In genomic region chr2:14130641-14131339, GRCm38 (mm10) we compare ENCODE assay signal across 13 mouse cellular contexts. TPM values are rescaled to one million over a fixed set of nuclear protein-coding genes. Genes with fewer than 3 reads are reported as not detected.
DNase-seq lines count a peak whose midpoint lies in the region; ATAC-seq lines count a peak whose summit lies in the region.
"Had no signal": no experiment of that assay in that cellular context is flagged by ENCODE, and none has a peak within 500 bp of the region (broad histone marks: within the 10 kb centered on the region; RNA-seq: fewer than 3 reads in every experiment).

No protein-coding gene starts in this region.

- H3K9ac ChIP-seq in forebrain, embryonic 15.5 days (replicated peaks): no peak overlapping the region
- H3K9ac ChIP-seq in hindbrain, embryonic 11.5 days (ENCODE audit: low read depth, low read length): no peak overlapping the region
- H3K9ac ChIP-seq: neural tube, embryonic 13.5 days had no signal

- ATAC-seq in hematopoietic stem cell, adult 5-6 weeks (replicated peaks in 1 of 2; ENCODE audit: insufficient read depth in 1 of 2, low FRiP score in 2 of 2, low TSS enrichment in 1 of 2, low read depth in 1 of 2, poor library complexity in 2 of 2, severe bottlenecking in 2 of 2): peak; percentile 80 to 86
- no peak for ATAC-seq in forebrain, embryonic 15.5 days (replicated peaks)
- no peak for ATAC-seq in hindbrain, embryonic 11.5 days (ENCODE audit: low FRiP score)

- no peak overlapping the region for H3K27ac ChIP-seq in forebrain, embryonic 15.5 days (replicated peaks)
- H3K27ac ChIP-seq in hindbrain, embryonic 11.5 days (ENCODE audit: low read depth, low read length): no peak overlapping the region
- H3K27ac ChIP-seq: neural tube, embryonic 13.5 days had no signal

- DNase-seq in spleen, postnatal 36 days (ENCODE audit: low spot score in 2 of 2): peak; percentile 9 to 10
- DNase-seq in spleen, postnatal 4 days (ENCODE audit: low spot score in 2 of 2): no peak
- no peak for DNase-seq in cerebellum, postnatal 4 days (ENCODE audit: low spot score in 2 of 2)
- no peak for DNase-seq in embryo, embryonic 9.5 days (ENCODE audit: extremely low spot score)
- DNase-seq in hindbrain, embryonic 11.5 days (ENCODE audit: low spot score): no peak
- DNase-seq: adrenal gland, postnatal 36 days; cerebellum, adult 9-11 months; gastrocnemius, postnatal 10 days; right cerebral cortex, postnatal 25 days had no signal

- 90% methylated on average over 12 of the region's 12 CpGs for WGBS in forebrain, embryonic 15.5 days
- WGBS in hindbrain, embryonic 11.5 days: 93% methylated on average over 12 of the region's 12 CpGs

- peaks cover 15% of the 10 kb centered on the region for H3K4me1 ChIP-seq in megakaryocyte, embryonic 14.5 days
- H3K4me1 ChIP-seq in forebrain, embryonic 15.5 days: no peaks in the 10 kb centered on the region
- H3K4me1 ChIP-seq in hindbrain, embryonic 11.5 days (replicated peaks; ENCODE audit: control insufficient read depth, insufficient read depth, low read length): no peaks in the 10 kb centered on the region
- H3K4me1 ChIP-seq: neural tube, embryonic 13.5 days had no signal

- peaks cover 73% of the 10 kb centered on the region for H3K36me3 ChIP-seq in megakaryocyte, embryonic 14.5 days (replicated peaks; ENCODE audit: low read length)
- H3K36me3 ChIP-seq in forebrain, embryonic 15.5 days: peaks cover 22% of the 10 kb centered on the region
- no peaks in the 10 kb centered on the region for H3K36me3 ChIP-seq in hindbrain, embryonic 11.5 days (ENCODE audit: control insufficient read depth, insufficient read depth, low read length)

- peak overlapping the region; percentile 67 for H3K4me3 ChIP-seq in megakaryocyte, embryonic 14.5 days (replicated peaks)
- no peak overlapping the region for H3K4me3 ChIP-seq in forebrain, embryonic 15.5 days
- no peak overlapping the region for H3K4me3 ChIP-seq in hindbrain, embryonic 11.5 days (ENCODE audit: low read depth, low read length)
- H3K4me3 ChIP-seq: neural tube, embryonic 13.5 days had no signal

- no peak overlapping the region for H3K4me2 ChIP-seq in forebrain, embryonic 15.5 days (replicated peaks)
- no peak overlapping the region for H3K4me2 ChIP-seq in hindbrain, embryonic 11.5 days (replicated peaks; ENCODE audit: low read depth, low read length)
- H3K4me2 ChIP-seq: neural tube, embryonic 13.5 days had no signal

- H3K27me3 ChIP-seq in megakaryocyte, embryonic 14.5 days (replicated peaks): no peaks in the 10 kb centered on the region
- no peaks in the 10 kb centered on the region for H3K27me3 ChIP-seq in forebrain, embryonic 15.5 days
- H3K27me3 ChIP-seq in hindbrain, embryonic 11.5 days (ENCODE audit: control insufficient read depth, insufficient read depth, low read length): no peaks in the 10 kb centered on the region
- H3K27me3 ChIP-seq: neural tube, embryonic 13.5 days had no signal

- no peaks in the 10 kb centered on the region for H3K9me3 ChIP-seq in megakaryocyte, embryonic 14.5 days
- H3K9me3 ChIP-seq in forebrain, embryonic 15.5 days: no peaks in the 10 kb centered on the region
- no peaks in the 10 kb centered on the region for H3K9me3 ChIP-seq in hindbrain, embryonic 11.5 days (ENCODE audit: control insufficient read depth, low read length)
- H3K9me3 ChIP-seq: neural tube, embryonic 13.5 days had no signal

RNA-seq across cellular contexts. Expression of gene Tmem236, which starts 43.5 kb away (rescaled TPM):
- total RNA-seq in hematopoietic stem cell, adult 5-6 weeks (2017): not detected in 2 replicates
- not detected in 2 replicates for polyA plus RNA-seq in megakaryocyte, embryonic 14.5 days (2012; ENCODE audit: insufficient read depth, low replicate concordance)
- polyA plus RNA-seq in forebrain, embryonic 15.5 days (2015; fragmentation: Nextera tagmentation; extraction: Ambion mirVana): 0.11 TPM in 2 replicates
- polyA plus RNA-seq in hindbrain, embryonic 11.5 days (2014; fragmentation: Nextera tagmentation; extraction: Ambion mirVana): 0.08 TPM in 1 of 2 replicates, not detected in the other

RNA-seq across cellular contexts. Expression of gene Stam, which starts 56.9 kb away (rescaled TPM):
- total RNA-seq in hematopoietic stem cell, adult 5-6 weeks (2017): 29.1 and 41.6 TPM in 2 replicates
- polyA plus RNA-seq in megakaryocyte, embryonic 14.5 days (2012; ENCODE audit: insufficient read depth, low replicate concordance): 9.9 and 12.6 TPM in 2 replicates
- polyA plus RNA-seq in forebrain, embryonic 15.5 days (2015; fragmentation: Nextera tagmentation; extraction: Ambion mirVana): 116 and 128 TPM in 2 replicates
- 116 TPM in 2 replicates for polyA plus RNA-seq in hindbrain, embryonic 11.5 days (2014; fragmentation: Nextera tagmentation; extraction: Ambion mirVana)

Comparison
In these comparisons a context has a peak if more than half of its experiments do, and no peak if none do; other contexts are left out.
1. DNase-seq: peak in spleen, postnatal 36 days (2 of 2); none in spleen, postnatal 4 days (0 of 2), cerebellum, postnatal 4 days (0 of 2), embryo, embryonic 9.5 days (single experiment) and hindbrain, embryonic 11.5 days (single experiment).
2. ATAC-seq: peak in hematopoietic stem cell, adult 5-6 weeks (2 of 2); none in forebrain, embryonic 15.5 days (single experiment) and hindbrain, embryonic 11.5 days (single experiment).